Mouse (Mus musculus): ENCODE measurements around the gene Prss30.

DNA sequence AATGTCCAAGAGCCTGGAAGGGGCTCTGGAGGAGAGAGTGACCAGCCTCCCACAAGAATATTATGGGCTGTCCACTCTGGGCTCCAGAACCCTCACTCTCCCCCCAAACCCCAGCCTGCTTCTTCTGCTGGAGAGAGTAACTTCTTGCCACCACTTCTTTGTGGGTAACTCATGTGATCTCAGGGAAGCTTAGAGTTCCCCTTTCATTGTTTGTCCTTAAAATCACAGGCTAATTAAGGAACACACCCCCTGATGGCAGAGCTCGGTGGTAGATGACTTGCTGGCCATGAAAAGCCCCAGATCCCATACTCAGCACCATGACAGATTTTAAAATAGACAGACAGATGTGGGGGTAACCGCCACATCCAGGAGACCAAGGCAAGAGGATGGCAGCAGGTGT, 26.6 kb upstream of the Prss30 start:
- TF ChIP-seq POLR2A (IDR thresholded peaks at IDR 0.05; ENCODE audit: control insufficient read depth in 1 of 2, insufficient read depth in 1 of 2, low read depth in 1 of 2, low read length in 2 of 2, poor library complexity in 1 of 2) = no peak
- TF ChIP-seq CHD2 (IDR thresholded peaks at IDR 0.05; ENCODE audit: low read length) = no peak
- TF ChIP-seq CTCF (IDR thresholded peaks at IDR 0.05 in 2 of 3, conservative IDR thresholded peaks at IDR 0.05 in 1 of 3; ENCODE audit: control insufficient read depth in 1 of 3, insufficient read depth in 1 of 3, low read depth in 2 of 3, low read length in 3 of 3, poor library complexity in 1 of 3, severe bottlenecking in 1 of 3) = no peak
- no peak for TF ChIP-seq UBTF (IDR thresholded peaks at IDR 0.05; ENCODE audit: borderline replicate concordance, insufficient read depth, low read depth, low read length)
- no peak for TF ChIP-seq MYC (IDR thresholded peaks at IDR 0.05; ENCODE audit: low read depth, low read length)
- no peak for TF ChIP-seq EP300 (IDR thresholded peaks at IDR 0.05; ENCODE audit: low read depth in 1 of 2, low read length in 2 of 2)
- peak; percentile 89 for TF ChIP-seq USF1 (IDR thresholded peaks at IDR 0.05; ENCODE audit: low read depth, low read length)
- no peak for TF ChIP-seq RCOR1 (IDR thresholded peaks at IDR 0.05; ENCODE audit: low read depth, low read length)
- TF ChIP-seq NRF1 (IDR thresholded peaks at IDR 0.05; ENCODE audit: insufficient read depth, low read depth, low read length, poor library complexity, severe bottlenecking) = no peak
- no peak for TF ChIP-seq KAT2A (conservative IDR thresholded peaks at IDR 0.05; ENCODE audit: low read depth, low read length)
- no peak for TF ChIP-seq NELFE (IDR thresholded peaks at IDR 0.05; ENCODE audit: low read depth, low read length)

All from MEL (cell line).